Mouse (Mus musculus): ENCODE results near the gene Cdkn3. TPM values are rescaled to one million over a fixed set of nuclear protein-coding genes. Genes with fewer than 3 reads are reported as not detected.
"Not testable (repeated sequence)": the region's sequence is repeated elsewhere in the genome, so short reads cannot be mapped to it uniquely, and the experiment has no call there.

Gene Cdkn3
- polyA plus RNA-seq, 2 experiments, result 23.4 to 46.6 TPM

DNA sequence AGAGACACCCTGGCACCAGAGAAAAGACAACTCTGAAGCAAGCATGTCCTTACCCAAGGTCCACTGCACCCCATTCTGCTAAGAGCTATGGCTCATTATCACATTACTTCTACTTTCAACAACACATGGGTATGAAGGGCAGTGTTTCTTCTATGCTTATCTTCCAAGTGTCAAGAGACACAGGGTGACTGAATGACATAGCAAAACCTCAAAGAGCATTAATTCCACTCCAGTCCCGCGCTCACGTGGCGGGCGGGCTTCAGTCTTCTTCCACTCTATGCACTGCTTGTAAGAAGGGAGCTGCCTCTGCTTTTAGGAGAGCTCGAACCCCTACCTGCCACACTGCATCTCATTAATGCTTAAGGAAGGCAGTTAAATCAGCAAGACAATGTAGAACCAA is 55.3 kb downstream of the Cdkn3 start:
- 79% methylated on average over 6 of the region's 6 CpGs for WGBS

DNA sequence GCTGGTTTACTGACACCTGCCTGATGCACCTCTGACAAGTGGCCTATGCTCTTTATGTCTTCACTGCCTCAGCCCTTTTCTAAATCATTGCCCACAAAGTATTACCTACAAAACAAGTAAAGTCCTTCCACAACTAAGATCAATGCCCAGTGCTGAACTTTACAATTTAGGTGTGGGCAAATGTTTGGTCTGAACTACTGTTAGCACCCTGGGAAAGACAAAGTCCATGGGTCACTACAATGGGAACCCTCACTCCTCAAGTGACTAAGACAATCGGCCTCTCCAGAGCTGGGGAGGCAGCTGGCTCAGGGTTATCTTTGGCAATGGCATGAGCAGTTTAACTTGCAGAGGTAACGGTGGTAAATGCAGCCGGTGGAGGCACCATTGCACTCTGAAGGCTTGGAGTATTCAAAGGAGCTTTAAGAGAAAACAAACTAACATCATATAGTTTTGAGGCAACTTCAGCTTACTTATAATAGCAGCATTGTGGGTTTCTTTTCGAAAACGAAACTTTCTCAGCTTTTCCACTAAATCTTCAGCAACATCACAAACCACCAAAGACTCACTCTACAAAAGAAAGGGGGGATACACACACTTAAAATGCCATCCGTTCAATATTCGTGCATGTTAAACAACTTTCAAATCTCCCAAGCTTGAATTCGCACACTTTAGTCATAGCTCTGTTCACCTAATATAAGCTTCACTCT is 56.7 kb downstream of the Cdkn3 start:
- ATAC-seq (ENCODE audit: low FRiP score, low read depth) (no peak), DNase-seq (ENCODE audit: low spot score) (no peak)
- Histone ChIP-seq H3K27me3 (ENCODE audit: control insufficient read depth, insufficient read depth, low read length) (no peaks in the 10 kb centered on the region), H3K9ac (ENCODE audit: low read depth, low read length, severe bottlenecking) (no peak overlapping the region), H3K4me2 (replicated peaks; ENCODE audit: low read depth, low read length, severe bottlenecking) (no peak overlapping the region), H3K27ac (replicated peaks; ENCODE audit: low read depth, low read length) (no peak overlapping the region), H3K9me3 (ENCODE audit: control insufficient read depth, low read length) (no peaks in the 10 kb centered on the region), H3K36me3 (ENCODE audit: control insufficient read depth, insufficient read depth, low read length) (peaks cover 46% of the 10 kb centered on the region), H3K4me3 (replicated peaks; ENCODE audit: low read length) (no peak overlapping the region), H3K4me1 (ENCODE audit: control insufficient read depth, insufficient read depth, low read length) (peaks cover 11% of the 10 kb centered on the region)
- 96% methylated on average over 8 of the region's 8 CpGs for WGBS
- TF ChIP-seq POLR2A (IDR thresholded peaks at IDR 0.05; ENCODE audit: borderline replicate concordance, extremely low read depth, insufficient read depth, insufficient read length), result no peak

More for the DNA sequence above, 55.3 kb downstream of the Cdkn3 start:
- peaks cover 59% of the 10 kb centered on the region for H3K36me3 ChIP-seq (ENCODE audit: control insufficient read depth, insufficient read depth, low read length)
- no peak overlapping the region for H3K4me2 ChIP-seq (replicated peaks; ENCODE audit: low read depth, low read length, severe bottlenecking)
- no peak overlapping the region for H3K27ac ChIP-seq (replicated peaks; ENCODE audit: low read depth, low read length)
- peaks cover 4% of the 10 kb centered on the region; the same call in 1 of the 2 replicates for H3K4me1 ChIP-seq (ENCODE audit: control insufficient read depth, insufficient read depth, low read length)
- H3K9ac ChIP-seq (ENCODE audit: low read depth, low read length, severe bottlenecking), result no peak overlapping the region
- no peaks in the 10 kb centered on the region for H3K27me3 ChIP-seq (ENCODE audit: control insufficient read depth, insufficient read depth, low read length)
- ATAC-seq (ENCODE audit: low FRiP score, low read depth) (no peak), DNase-seq (ENCODE audit: low spot score) (no peak)
- TF ChIP-seq POLR2A (IDR thresholded peaks at IDR 0.05; ENCODE audit: borderline replicate concordance, extremely low read depth, insufficient read depth, insufficient read length), result no peak
- H3K4me3 ChIP-seq (replicated peaks; ENCODE audit: low read length), result no peak overlapping the region
- H3K9me3 ChIP-seq (ENCODE audit: control insufficient read depth, low read length), result no peaks in the 10 kb centered on the region

DNA sequence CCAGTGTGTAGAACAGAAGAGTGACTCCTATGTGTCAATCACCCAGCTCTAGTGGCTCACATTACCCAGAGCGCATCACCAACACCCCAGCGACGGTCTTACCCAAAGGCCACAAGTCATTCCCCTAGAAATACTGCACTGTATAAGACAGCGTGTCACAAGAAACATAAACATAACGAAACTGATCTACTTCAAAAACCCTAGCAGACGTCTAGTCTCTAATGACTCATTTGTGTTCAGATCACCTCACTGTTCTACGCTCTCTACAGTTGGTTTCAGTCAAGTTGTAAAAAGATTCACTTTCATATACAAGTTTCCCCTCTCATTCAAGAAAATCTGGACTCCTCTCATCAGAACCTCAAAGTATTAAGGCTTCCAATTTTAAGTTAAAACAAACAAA is 58.4 kb downstream of the Cdkn3 start:
- H3K4me2 ChIP-seq (replicated peaks; ENCODE audit: low read depth, low read length, severe bottlenecking), result no peak overlapping the region
- peaks cover 31% of the 10 kb centered on the region for H3K36me3 ChIP-seq (ENCODE audit: control insufficient read depth, insufficient read depth, low read length)
- no peak overlapping the region for H3K27ac ChIP-seq (replicated peaks; ENCODE audit: low read depth, low read length)
- peaks cover 11% of the 10 kb centered on the region for H3K4me1 ChIP-seq (ENCODE audit: control insufficient read depth, insufficient read depth, low read length)
- no peak for DNase-seq (ENCODE audit: low spot score)
- no peaks in the 10 kb centered on the region for H3K27me3 ChIP-seq (ENCODE audit: control insufficient read depth, insufficient read depth, low read length)
- WGBS, result 88% methylated on average over 7 of the region's 7 CpGs
- H3K9me3 ChIP-seq (ENCODE audit: control insufficient read depth, low read length), result no peaks in the 10 kb centered on the region
- no peak overlapping the region for H3K4me3 ChIP-seq (replicated peaks; ENCODE audit: low read length)
- no peak for ATAC-seq (ENCODE audit: low FRiP score, low read depth)
- H3K9ac ChIP-seq (ENCODE audit: low read depth, low read length, severe bottlenecking), result no peak overlapping the region
- no peak for TF ChIP-seq POLR2A (IDR thresholded peaks at IDR 0.05; ENCODE audit: borderline replicate concordance, extremely low read depth, insufficient read depth, insufficient read length)

DNA sequence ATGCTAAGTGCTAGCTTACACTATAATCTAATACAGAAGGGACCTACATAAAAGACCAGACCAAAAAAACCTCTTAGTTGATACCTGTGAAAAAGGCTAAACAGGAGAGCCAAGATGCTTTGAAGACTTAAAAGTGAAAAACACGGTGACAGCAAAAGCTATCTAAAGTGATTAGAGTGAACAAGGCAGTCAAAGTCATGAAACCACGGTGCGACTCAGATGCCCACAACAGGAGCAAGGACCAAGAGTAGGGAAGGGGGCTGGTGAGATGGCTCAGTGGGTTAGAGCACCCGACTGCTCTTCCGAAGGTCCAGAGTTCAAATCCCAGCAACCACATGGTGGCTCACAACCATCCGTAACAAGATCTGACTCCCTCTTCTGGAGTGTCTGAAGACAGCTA is 59.6 kb downstream of the Cdkn3 start:
- H3K27ac ChIP-seq (replicated peaks; ENCODE audit: low read depth, low read length); ATAC-seq (ENCODE audit: low FRiP score, low read depth); H3K9ac ChIP-seq (ENCODE audit: low read depth, low read length, severe bottlenecking); H3K4me3 ChIP-seq (replicated peaks; ENCODE audit: low read length); H3K27me3 ChIP-seq (ENCODE audit: control insufficient read depth, insufficient read depth, low read length); DNase-seq (ENCODE audit: low spot score); H3K9me3 ChIP-seq (ENCODE audit: control insufficient read depth, low read length); H3K4me2 ChIP-seq (replicated peaks; ENCODE audit: low read depth, low read length, severe bottlenecking): not testable (repeated sequence)
- peaks cover 21% of the 10 kb centered on the region for H3K36me3 ChIP-seq (ENCODE audit: control insufficient read depth, insufficient read depth, low read length)
- peaks cover 11% of the 10 kb centered on the region for H3K4me1 ChIP-seq (ENCODE audit: control insufficient read depth, insufficient read depth, low read length)
- WGBS, result 91% methylated on average over 5 of the region's 6 CpGs

Other genes with a start within 250 kb of the Cdkn3 start
- gene Cnih1, start 27.9 kb downstream of the Cdkn3 start, polyA plus RNA-seq (2012; rRNA removed), result 104 and 120 TPM in 2 replicates
- gene Cnih1, start 27.9 kb downstream of the Cdkn3 start, polyA plus RNA-seq (2014; fragmentation: Nextera tagmentation; extraction: Ambion mirVana), result 202 and 208 TPM in 2 replicates
- 42.3 and 45.3 TPM in 2 replicates for gene Gmfb, start 61.7 kb downstream of the Cdkn3 start, polyA plus RNA-seq (2012; rRNA removed)
- 82.1 and 83.9 TPM in 2 replicates for gene Gmfb, start 61.7 kb downstream of the Cdkn3 start, polyA plus RNA-seq (2014; fragmentation: Nextera tagmentation; extraction: Ambion mirVana)
- 17.2 and 19.5 TPM in 2 replicates for gene Cgrrf1, start 71.6 kb downstream of the Cdkn3 start, polyA plus RNA-seq (2012; rRNA removed)
- 25.2 and 26.7 TPM in 2 replicates for gene Cgrrf1, start 71.6 kb downstream of the Cdkn3 start, polyA plus RNA-seq (2014; fragmentation: Nextera tagmentation; extraction: Ambion mirVana)
- gene Samd4, start 122.3 kb downstream of the Cdkn3 start, polyA plus RNA-seq (2012; rRNA removed), result 23.9 and 25.8 TPM in 2 replicates
- gene Samd4, start 122.3 kb downstream of the Cdkn3 start, polyA plus RNA-seq (2014; fragmentation: Nextera tagmentation; extraction: Ambion mirVana), result 9.6 and 10.9 TPM in 2 replicates